Mouse (Mus musculus) testis, adult 2 months (tissue): ENCODE measurements around the gene Depdc1b.

Experiments used
- CTCF ChIP-seq: fragments of 200-500 bp; IDR thresholded peaks from 2 replicates; pipeline ENCODE4 v1.5.1; 2012; ENCODE audit warnings: low read depth, mild to moderate bottlenecking, inconsistent platforms, low read length, moderate library complexity; ENCODE audit not compliant: control insufficient read depth, insufficient read depth, insufficient replicate concordance
- POLR2A ChIP-seq: fragments of 200-500 bp; IDR thresholded peaks from 2 replicates; pipeline ENCODE4 v1.6.1; 2012; ENCODE audit warnings: low read depth, mild to moderate bottlenecking, inconsistent platforms, low read length, moderate library complexity; ENCODE audit not compliant: control insufficient read depth

- TF ChIP-seq POLR2A (no peak), CTCF (no peak)
Observed at GRCm38 (mm10) chr13:108338076-108338836, 22.1 kb downstream of the Depdc1b start.
